Mouse (Mus musculus) olfactory bulb, adult 2 months (tissue): ENCODE measurements around the gene Car2. TPM values are rescaled to one million over a fixed set of nuclear protein-coding genes. Genes with fewer than 3 reads are reported as not detected.

Experiments used
- H3K27ac ChIP-seq: fragments of 200-500 bp; 2 replicates; pipeline ENCODE4 v1.5.1; 2012; ENCODE audit warnings: low read depth, low read length; ENCODE audit not compliant: insufficient read depth
- H3K4me1 ChIP-seq: fragments of 200-500 bp; 2 replicates; pipeline ENCODE4 v1.6.1; 2012; ENCODE audit warnings: low read length; ENCODE audit not compliant: control insufficient read depth, insufficient read depth
- H3K4me3 ChIP-seq: fragments of 200-500 bp; 2 replicates; pipeline ENCODE4 v1.5.1; 2012; ENCODE audit warnings: mild to moderate bottlenecking, low read depth, low read length, moderate library complexity; ENCODE audit not compliant: insufficient read depth
- CTCF ChIP-seq: fragments of 200-500 bp; IDR thresholded peaks from 2 replicates; pipeline ENCODE4 v1.5.1; 2012; ENCODE audit warnings: low read depth, mild to moderate bottlenecking, low read length, moderate library complexity; ENCODE audit not compliant: insufficient read depth
- POLR2A ChIP-seq: fragments of 200-500 bp; IDR thresholded peaks from 2 replicates; pipeline ENCODE4 v1.6.1; 2012; ENCODE audit warnings: mild to moderate bottlenecking, low read depth, low read length, moderate library complexity; ENCODE audit not compliant: insufficient read depth
- WGBS: fragments of 180-500 bp; shearing (Covaris S2); methylation state at CpG from one replicate; pipeline ENCODE4 v1.1.7; 2018; 5-methylcytosine and 5-hydroxymethylcytosine counted together
- polyA plus RNA-seq: library from polyadenylated mRNA; stranded (reverse); fragments of >200 nt; gene quantifications from 2 replicates; pipeline ENCODE4 v1.2.4, GENCODE M21; 2012; ENCODE audit warnings: low replicate concordance; ENCODE audit not compliant: missing spikeins, insufficient read depth, insufficient read length

Gene Car2
- polyA plus RNA-seq, 1 experiment = not detected

- peak overlapping the region; percentile 11; the same call in 1 of the 2 replicates for H3K4me3 ChIP-seq
- H3K27ac ChIP-seq = no peak overlapping the region
- TF ChIP-seq CTCF (no peak), POLR2A (no peak)
- WGBS = 67% methylated on average over 10 of the region's 10 CpGs
- peaks cover 5% of the 10 kb centered on the region; the same call in 1 of the 2 replicates for H3K4me1 ChIP-seq
Measured at GRCm38 (mm10) chr3:14887686-14888295, 1.7 kb downstream of the Car2 start.

DNA sequence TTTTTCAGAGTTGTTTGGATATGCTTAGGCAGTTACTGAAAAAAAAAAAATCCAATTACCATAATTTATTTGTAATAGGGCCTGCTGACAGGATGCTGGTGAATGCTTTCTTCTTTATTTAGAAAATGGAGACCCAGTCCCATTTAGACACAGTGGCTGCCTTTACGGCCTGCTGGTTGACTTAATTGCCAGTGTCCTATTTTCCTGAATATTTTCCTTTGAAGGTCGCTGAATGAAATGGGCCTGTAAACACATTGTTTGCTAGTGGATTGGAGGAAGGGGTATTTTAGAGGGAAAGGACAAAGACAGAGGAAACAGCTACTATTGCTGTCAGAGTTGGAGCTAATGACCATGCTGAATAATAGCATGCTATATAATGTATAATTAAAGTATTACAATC, 2.5 kb downstream of the Car2 start:
- H3K27ac ChIP-seq = no peak overlapping the region
- H3K4me1 ChIP-seq = peaks cover 5% of the 10 kb centered on the region; the same call in 1 of the 2 replicates
- WGBS = 37% methylated on average over 2 of the region's 2 CpGs
- no peak overlapping the region for H3K4me3 ChIP-seq
- no peak for TF ChIP-seq CTCF
- TF ChIP-seq POLR2A = no peak

GRCm38 (mm10) chr3:14889085-14889484, 3.0 kb downstream of the Car2 start:
- 82% methylated on average over 2 of the region's 2 CpGs for WGBS
- H3K4me1 ChIP-seq = peaks cover 5% of the 10 kb centered on the region; the same call in 1 of the 2 replicates
- H3K4me3 ChIP-seq = no peak overlapping the region
- TF ChIP-seq CTCF (no peak), POLR2A (no peak)
- no peak overlapping the region for H3K27ac ChIP-seq

DNA sequence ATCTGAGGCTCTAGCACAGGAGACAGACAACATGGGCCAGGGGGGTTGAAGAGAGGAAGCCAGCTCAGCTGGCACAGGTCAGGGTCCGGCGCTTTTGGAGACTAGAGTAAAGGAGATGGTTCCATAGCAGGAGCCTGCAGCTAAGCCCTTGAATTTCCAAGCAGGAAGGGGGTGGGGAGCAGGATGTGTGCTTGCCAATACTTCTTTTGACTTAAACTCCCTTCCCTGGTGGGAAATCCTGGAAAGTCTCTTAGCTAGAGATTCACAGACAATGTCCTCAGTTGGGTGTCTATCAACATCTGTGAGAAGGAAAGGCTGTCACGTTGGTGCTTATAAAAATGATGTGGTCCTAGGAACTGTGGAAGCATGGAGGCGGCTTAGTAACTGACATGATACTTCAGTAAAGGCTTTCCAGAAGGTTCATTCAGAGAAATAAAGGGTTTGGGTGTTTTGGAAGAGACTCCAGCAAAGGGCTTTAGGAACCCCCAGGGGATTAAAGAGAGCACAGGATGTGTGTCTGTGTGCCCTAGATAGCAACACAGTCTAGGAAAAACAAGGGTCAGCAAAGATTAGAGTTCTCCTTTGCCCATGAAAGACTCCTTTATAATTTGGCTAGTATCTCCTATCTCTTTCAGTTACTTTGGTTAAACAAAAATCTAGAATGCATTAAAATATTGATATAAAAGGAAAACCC, 3.8 kb downstream of the Car2 start:
- H3K27ac ChIP-seq = peak overlapping the region; percentile 55; the same call in 1 of the 2 replicates
- H3K4me3 ChIP-seq = no peak overlapping the region
- TF ChIP-seq POLR2A = no peak
- TF ChIP-seq CTCF = no peak
- H3K4me1 ChIP-seq = peaks cover 5% of the 10 kb centered on the region; the same call in 1 of the 2 replicates
- WGBS = 68% methylated on average over 4 of the region's 4 CpGs

DNA sequence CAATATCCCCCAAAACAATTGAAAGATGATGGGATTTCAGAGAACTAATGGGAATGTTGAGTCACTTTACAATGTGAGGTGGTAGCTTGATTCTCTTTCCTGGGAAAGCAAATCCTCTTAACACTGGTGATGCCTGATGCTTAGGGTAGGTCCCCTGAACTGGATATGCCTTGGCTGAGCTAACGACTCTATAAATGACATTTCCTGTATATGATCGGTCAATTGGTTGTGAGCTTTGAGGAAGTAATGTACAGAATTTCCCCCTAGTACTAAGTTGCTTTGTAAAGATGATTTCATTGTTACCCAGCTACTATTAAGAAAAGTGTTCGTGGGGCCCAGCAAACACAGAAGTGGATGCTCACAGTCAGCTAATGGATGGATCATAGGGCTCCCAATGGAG, 6.9 kb downstream of the Car2 start:
- TF ChIP-seq POLR2A = no peak
- no peak for TF ChIP-seq CTCF
- peaks cover 3% of the 10 kb centered on the region; the same call in 1 of the 2 replicates for H3K4me1 ChIP-seq
- WGBS = 91% methylated on average over 3 of the region's 3 CpGs
- no peak overlapping the region for H3K27ac ChIP-seq
- H3K4me3 ChIP-seq = no peak overlapping the region

DNA sequence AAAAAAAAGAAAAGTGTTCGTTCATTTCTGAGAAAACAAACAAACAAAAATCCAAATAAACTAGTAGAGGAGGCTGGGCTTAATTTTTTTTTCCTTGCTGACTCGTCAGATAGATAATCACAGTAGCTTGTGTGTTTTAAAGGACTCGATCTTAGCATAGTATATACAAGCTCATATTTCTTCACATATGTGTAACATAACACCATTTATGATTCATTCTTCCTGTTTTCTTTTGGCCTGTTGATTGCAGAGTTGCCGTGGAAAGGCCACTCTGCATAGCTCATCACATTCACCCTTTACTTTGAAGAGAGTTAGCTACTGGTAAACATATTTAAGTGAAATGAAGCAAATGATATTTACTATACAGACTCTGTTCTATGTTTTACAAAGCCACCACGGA, 7.6 kb downstream of the Car2 start:
- H3K4me3 ChIP-seq = no peak overlapping the region
- WGBS = 74% methylated on average over 5 of the region's 5 CpGs
- peaks cover 3% of the 10 kb centered on the region; the same call in 1 of the 2 replicates for H3K4me1 ChIP-seq
- no peak for TF ChIP-seq CTCF
- TF ChIP-seq POLR2A = no peak
- no peak overlapping the region for H3K27ac ChIP-seq

DNA sequence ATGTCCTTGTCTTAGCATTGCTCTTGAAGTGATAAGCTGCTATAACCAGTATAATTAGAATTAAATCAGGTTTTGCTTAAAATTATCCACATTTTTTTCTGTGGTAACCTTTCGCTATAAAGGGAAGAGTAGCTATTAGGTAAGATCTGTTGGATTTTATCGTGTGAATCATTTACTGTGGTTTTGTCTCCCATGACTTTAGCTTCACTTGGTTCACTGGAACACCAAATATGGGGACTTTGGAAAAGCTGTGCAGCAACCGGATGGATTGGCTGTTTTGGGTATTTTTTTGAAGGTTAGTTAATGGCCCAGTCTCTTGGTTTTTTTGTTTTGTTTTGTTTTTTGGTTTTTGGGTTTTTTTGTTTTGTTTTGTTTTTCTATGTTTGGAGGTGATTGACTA, 9.3 kb downstream of the Car2 start:
- no peak overlapping the region for H3K27ac ChIP-seq
- TF ChIP-seq CTCF (no peak), POLR2A (no peak)
- no peaks in the 10 kb centered on the region; the same call in 1 of the 2 replicates for H3K4me1 ChIP-seq
- WGBS = 92% methylated on average over 3 of the region's 3 CpGs
- H3K4me3 ChIP-seq = no peak overlapping the region

DNA sequence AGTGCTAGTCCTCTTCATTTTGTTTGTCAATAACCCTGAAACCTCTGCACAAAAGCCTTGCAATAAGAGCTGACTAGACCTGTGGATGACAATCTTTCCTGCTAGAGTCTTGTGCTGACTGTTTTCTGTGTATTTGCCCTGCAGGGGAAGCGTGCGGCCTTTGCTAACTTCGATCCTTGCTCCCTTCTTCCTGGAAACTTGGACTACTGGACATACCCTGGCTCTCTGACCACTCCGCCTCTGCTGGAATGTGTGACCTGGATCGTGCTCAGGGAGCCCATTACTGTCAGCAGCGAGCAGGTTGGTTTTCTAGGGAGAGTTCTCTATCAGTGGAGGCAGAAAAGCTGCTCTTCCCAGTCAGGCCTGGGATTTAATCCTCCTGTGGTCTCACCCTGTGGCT, 11.7 kb downstream of the Car2 start:
- Histone ChIP-seq H3K27ac (no peak overlapping the region), H3K4me1 (no peaks in the 10 kb centered on the region; the same call in 1 of the 2 replicates), H3K4me3 (no peak overlapping the region)
- TF ChIP-seq POLR2A (no peak), CTCF (no peak)
- 88% methylated on average over 6 of the region's 6 CpGs for WGBS

DNA sequence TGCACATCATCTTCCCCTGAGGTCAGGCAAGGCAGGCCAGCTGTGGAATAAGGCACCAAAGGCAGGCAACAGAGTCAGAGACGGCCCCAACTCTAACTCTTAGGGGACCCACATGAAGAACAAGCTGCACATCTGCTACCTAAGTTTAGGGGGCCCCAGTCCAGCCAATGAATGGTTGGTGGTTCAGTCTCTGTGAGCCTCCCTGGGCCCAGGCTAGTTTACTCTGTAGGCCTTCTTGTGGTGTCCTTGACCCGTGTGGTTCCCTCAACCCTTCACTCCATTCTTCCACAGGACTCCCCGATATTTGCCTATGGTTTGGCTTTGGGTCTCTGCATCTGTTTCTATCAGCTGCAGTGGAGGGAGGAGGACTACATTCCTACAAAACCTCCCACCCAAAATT, 17.3 kb downstream of the Car2 start:
- 93% methylated on average over 3 of the region's 3 CpGs for WGBS
- Histone ChIP-seq H3K4me3 (no peak overlapping the region), H3K4me1 (no peaks in the 10 kb centered on the region; the same call in 1 of the 2 replicates), H3K27ac (no peak overlapping the region)
- TF ChIP-seq POLR2A (no peak), CTCF (no peak)

- TF ChIP-seq POLR2A (no peak), CTCF (no peak)
- Histone ChIP-seq H3K4me3 (no peak overlapping the region), H3K4me1 (no peaks in the 10 kb centered on the region; the same call in 1 of the 2 replicates), H3K27ac (no peak overlapping the region)
- 85% methylated on average over 3 of the region's 3 CpGs for WGBS
Measured at GRCm38 (mm10) chr3:14904165-14904564, 18.1 kb downstream of the Car2 start.
